Mouse (Mus musculus) spleen, adult 2 months (tissue): ENCODE results near the gene Prss54. TPM values are rescaled to one million over a fixed set of nuclear protein-coding genes. Genes with fewer than 3 reads are reported as not detected.

Source experiments
- DNase-seq, 2 experiments: peaks; one replicate each; pipeline versions ENCODE4 v3.0.0 to v3.0.0-alpha.2; 2012 to 2021; ENCODE audit warnings: low spot score in 2 of 2, low read depth in 1 of 2
- H3K27ac ChIP-seq: fragments of 200-500 bp; 2 replicates; pipeline ENCODE4 v1.5.1; 2012; ENCODE audit warnings: low read length, inconsistent platforms; ENCODE audit not compliant: insufficient read depth
- H3K27me3 ChIP-seq: fragments of 200-500 bp; 2 replicates; pipeline ENCODE4 v1.6.1; 2012; ENCODE audit warnings: mild to moderate bottlenecking, moderate library complexity, low read length, inconsistent platforms; ENCODE audit not compliant: control insufficient read depth, insufficient read depth
- H3K36me3 ChIP-seq: fragments of 200-500 bp; 2 replicates; pipeline ENCODE4 v1.6.1; 2012; ENCODE audit warnings: mild to moderate bottlenecking, low read length, inconsistent platforms; ENCODE audit not compliant: control insufficient read depth, insufficient read depth
- H3K4me1 ChIP-seq: fragments of 200-500 bp; 2 replicates; pipeline ENCODE4 v1.6.1; 2011; ENCODE audit warnings: inconsistent platforms; ENCODE audit not compliant: control insufficient read depth, insufficient read depth, insufficient read length
- H3K4me3 ChIP-seq: fragments of 200-500 bp; 2 replicates; pipeline ENCODE4 v1.5.1; 2011; ENCODE audit warnings: mild to moderate bottlenecking, inconsistent platforms; ENCODE audit not compliant: insufficient read depth, insufficient read length; ENCODE audit errors: extremely low read depth
- CTCF ChIP-seq: fragments of 200-500 bp; IDR thresholded peaks from 2 replicates; pipeline ENCODE4 v1.5.1; 2011; ENCODE audit warnings: mild to moderate bottlenecking, inconsistent platforms; ENCODE audit not compliant: insufficient read depth, insufficient read length, insufficient replicate concordance; ENCODE audit errors: extremely low read depth
- POLR2A ChIP-seq: fragments of 200-500 bp; IDR thresholded peaks from 2 replicates; pipeline ENCODE4 v1.6.1; 2011; ENCODE audit warnings: low read depth, low read length, inconsistent platforms
- WGBS: fragments of 180-500 bp; shearing (Covaris S2); methylation state at CpG from one replicate; pipeline ENCODE4 v1.1.7; 2018; 5-methylcytosine and 5-hydroxymethylcytosine counted together
- polyA plus RNA-seq: library from polyadenylated mRNA; depleted of rRNA; stranded (reverse); fragments of >200 nt; gene quantifications from 2 replicates; pipeline ENCODE4 v1.2.3, GENCODE M21; 2012

The Prss54 gene
- polyA plus RNA-seq, 1 experiment = not detected

DNA sequence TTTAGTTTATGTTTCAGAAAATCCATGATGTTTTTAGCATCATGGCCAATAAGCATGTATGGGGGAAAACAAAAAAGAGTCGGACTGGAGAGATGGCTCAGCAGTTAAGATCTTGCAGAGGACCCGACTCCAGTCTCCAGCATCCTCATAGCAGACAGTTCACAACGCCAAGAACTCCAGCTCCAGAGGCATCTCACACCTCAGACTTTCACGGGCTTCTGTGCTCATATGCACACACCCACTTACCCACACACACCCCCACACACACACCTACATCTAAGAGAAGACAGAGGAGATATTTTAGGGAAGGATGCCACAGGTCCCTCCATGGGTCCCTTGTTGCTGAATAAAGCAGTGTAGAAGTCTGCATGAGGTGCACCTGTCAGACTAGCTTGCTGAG lies 14.4 kb upstream of the Prss54 start:
- Histone ChIP-seq H3K4me1 (no peaks in the 10 kb centered on the region), H3K27ac (no peak overlapping the region), H3K36me3 (no peaks in the 10 kb centered on the region), H3K4me3 (no peak overlapping the region), H3K27me3 (no peaks in the 10 kb centered on the region; the same call in 1 of the 2 replicates)
- TF ChIP-seq CTCF (no peak), POLR2A (no peak)
- WGBS = 91% methylated on average over 4 of the region's 4 CpGs
- DNase-seq = no peak

DNA sequence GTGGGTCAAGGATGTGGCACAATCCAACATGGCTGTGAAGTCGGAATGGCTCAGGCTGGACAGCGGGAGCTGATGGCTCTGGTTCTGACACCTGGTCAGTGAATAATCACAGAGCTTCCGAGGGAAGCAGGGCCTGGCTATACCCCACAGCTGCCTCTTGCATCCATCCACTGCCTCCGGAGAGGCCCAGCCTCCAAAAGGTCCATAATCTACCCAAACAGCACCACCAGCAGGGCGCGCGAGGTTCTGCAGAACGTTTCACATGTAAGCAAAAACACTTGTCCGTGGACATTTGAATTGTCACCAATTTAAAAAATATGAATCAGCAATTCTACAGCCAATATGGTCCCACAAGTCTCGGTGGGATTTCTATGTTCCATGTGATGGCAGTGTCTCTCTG lies 13.1 kb upstream of the Prss54 start:
- Histone ChIP-seq H3K27ac (no peak overlapping the region), H3K4me1 (no peaks in the 10 kb centered on the region), H3K27me3 (no peaks in the 10 kb centered on the region; the same call in 1 of the 2 replicates), H3K36me3 (no peaks in the 10 kb centered on the region), H3K4me3 (no peak overlapping the region)
- TF ChIP-seq CTCF (no peak), POLR2A (no peak)
- WGBS = 83% methylated on average over 10 of the region's 10 CpGs
- no peak for DNase-seq

DNA sequence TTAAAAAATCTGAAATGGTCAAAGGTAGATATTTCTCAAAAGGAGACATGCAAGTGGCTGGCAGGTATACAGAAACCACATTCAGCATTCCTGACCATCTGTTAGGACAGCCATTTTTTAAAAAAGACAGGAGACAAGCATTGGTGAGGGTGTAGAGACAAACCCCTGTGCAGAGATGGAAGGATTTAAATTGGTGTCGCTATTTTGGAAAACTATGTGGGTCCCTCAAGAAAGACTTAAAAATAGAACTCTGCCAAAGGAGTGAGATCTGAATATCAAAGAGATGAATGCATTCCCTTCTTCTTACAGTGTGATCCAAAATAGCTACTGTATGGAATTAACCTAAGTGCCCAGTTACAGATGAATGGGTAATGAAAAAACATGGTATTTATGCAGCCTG lies 11.2 kb upstream of the Prss54 start:
- DNase-seq = no peak
- 90% methylated on average over 1 of the region's 1 CpGs for WGBS
- no peak overlapping the region for H3K4me3 ChIP-seq
- TF ChIP-seq POLR2A (no peak), CTCF (no peak)
- H3K27me3 ChIP-seq = no peaks in the 10 kb centered on the region; the same call in 1 of the 2 replicates
- no peak overlapping the region for H3K27ac ChIP-seq
- no peaks in the 10 kb centered on the region for H3K36me3 ChIP-seq
- no peaks in the 10 kb centered on the region for H3K4me1 ChIP-seq

DNA sequence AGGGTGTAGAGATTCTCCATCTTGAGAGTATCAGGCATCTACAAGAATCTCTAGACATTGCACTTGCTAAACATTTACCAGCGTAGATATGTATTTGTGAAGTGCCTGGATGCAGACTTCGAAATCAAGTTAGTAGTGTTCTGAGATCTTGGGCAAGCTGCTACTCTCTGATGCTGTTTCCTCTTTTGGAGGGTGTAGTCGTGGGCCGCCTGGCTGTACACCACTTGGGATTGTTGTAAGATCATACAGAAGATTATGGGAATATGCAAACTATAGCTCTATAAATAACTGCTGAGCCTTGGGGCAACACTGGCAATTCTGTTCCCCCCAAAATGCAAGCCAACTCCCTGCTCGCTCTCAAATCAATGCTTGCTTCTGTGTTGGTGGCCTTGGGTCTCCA lies 3.0 kb downstream of the Prss54 start:
- no peak for DNase-seq
- Histone ChIP-seq H3K27me3 (no peaks in the 10 kb centered on the region), H3K4me3 (no peak overlapping the region), H3K36me3 (no peaks in the 10 kb centered on the region), H3K27ac (no peak overlapping the region), H3K4me1 (no peaks in the 10 kb centered on the region)
- TF ChIP-seq CTCF = no peak
- TF ChIP-seq POLR2A = no peak
- WGBS = 75% methylated on average over 5 of the region's 5 CpGs

DNA sequence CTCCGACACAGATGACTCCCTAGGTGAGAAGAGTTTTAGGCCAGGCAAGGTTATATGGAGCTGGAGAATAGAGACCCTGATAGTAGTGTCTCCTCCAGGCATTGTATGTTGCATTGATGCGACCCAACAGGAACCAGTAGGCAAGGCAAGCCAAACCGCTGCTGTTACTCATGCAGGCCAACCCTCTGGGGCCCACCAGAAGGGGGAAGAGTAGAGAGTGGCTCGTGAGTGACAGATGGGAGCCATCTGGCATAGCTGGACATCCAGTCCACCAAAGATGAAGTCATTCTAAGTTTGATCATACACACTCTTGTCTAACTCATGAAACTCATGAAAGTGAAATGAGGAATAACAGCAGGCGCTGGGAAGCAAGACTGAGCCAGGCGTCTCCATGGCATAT lies 9.3 kb downstream of the Prss54 start:
- no peaks in the 10 kb centered on the region for H3K4me1 ChIP-seq
- 83% methylated on average over 6 of the region's 6 CpGs for WGBS
- no peak overlapping the region for H3K27ac ChIP-seq
- DNase-seq = no peak
- H3K36me3 ChIP-seq = no peaks in the 10 kb centered on the region
- no peaks in the 10 kb centered on the region for H3K27me3 ChIP-seq
- TF ChIP-seq POLR2A = no peak
- no peak for TF ChIP-seq CTCF
- no peak overlapping the region for H3K4me3 ChIP-seq

DNA sequence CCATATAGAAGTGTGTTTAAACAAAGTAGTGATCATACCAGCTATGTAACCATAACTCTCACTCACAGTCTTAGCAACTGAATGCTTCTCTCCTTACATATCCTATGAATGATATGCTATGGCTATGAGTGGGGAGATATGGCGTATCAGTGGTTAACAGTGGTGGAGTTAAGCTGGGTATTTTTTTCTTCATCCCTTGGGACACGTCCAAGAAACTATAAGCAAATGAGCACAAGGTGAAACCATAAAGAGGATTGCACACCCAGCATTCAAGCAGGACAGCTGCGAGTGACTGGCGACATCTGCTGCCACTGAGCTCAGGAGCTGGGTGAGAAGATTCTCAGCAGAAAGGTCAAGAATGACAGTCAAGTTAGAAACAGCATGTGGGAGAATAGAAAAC lies 9.9 kb downstream of the Prss54 start:
- no peak overlapping the region for H3K27ac ChIP-seq
- TF ChIP-seq CTCF (no peak), POLR2A (no peak)
- DNase-seq = no peak
- H3K36me3 ChIP-seq = no peaks in the 10 kb centered on the region
- no peaks in the 10 kb centered on the region for H3K4me1 ChIP-seq
- no peaks in the 10 kb centered on the region for H3K27me3 ChIP-seq
- 79% methylated on average over 4 of the region's 4 CpGs for WGBS
- no peak overlapping the region for H3K4me3 ChIP-seq

DNA sequence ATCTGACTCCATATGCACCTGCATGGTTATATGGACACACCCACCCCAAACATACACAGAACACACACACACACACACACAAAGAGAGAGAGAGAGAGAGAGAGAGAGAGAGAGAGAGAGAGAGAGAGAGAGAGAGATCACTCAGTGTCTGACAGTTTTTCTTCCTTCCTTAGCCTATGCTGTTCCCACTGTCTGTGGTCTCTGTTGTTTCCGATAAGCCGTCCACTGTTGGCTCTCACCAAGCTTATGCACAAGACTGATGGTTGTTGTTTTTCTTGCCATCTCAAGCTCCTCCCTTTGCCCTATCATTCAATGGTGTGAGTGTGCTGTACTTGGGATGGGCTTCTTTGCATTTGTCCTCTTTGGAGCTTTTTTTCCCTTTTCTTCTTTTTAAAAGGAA lies 20.2 kb downstream of the Prss54 start:
- 96% methylated on average over 2 of the region's 2 CpGs for WGBS
- Histone ChIP-seq H3K36me3 (no peaks in the 10 kb centered on the region), H3K4me1 (no peaks in the 10 kb centered on the region), H3K27me3 (no peaks in the 10 kb centered on the region), H3K4me3 (no peak overlapping the region), H3K27ac (no peak overlapping the region)
- TF ChIP-seq CTCF (no peak), POLR2A (no peak)
- no peak for DNase-seq
